In the genomic region with DNA sequence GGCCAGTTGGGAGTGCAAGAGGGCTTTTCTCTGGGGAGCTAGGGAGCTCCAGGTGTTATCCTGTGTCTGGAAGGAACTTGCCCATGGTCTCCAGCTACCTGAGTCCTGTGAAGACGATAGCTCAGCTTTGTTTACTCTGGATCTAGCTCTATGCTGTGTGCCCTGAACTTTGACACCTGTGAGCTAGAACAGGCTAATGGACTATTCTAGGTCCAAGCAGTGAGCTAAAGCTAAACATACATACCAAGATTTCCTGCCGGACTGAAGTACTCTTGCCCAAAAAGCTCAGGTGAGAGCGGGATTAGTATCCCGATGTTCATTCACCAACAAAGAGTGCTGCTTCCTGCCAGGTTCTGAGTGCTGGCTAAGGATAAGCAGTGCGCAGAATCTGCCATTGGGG, we compare ENCODE assay signal across 16 mouse cellular contexts. TPM values are rescaled to one million over a fixed set of nuclear protein-coding genes. Genes with fewer than 3 reads are reported as not detected.
DNase-seq lines count a peak whose midpoint lies in the region; ATAC-seq and TF ChIP-seq lines count a peak whose summit lies in the region.
"Had no signal": no experiment of that assay in that cellular context is flagged by ENCODE, and none has a peak within 500 bp of the region (broad histone marks: within the 10 kb centered on the region; RNA-seq: fewer than 3 reads in every experiment).

No protein-coding gene starts in this region.

- H3K27ac ChIP-seq in heart, embryonic 11.5 days (ENCODE audit: low read depth, low read length), result peak overlapping the region; percentile 84; the same call in 1 of the 2 replicates
- H3K27ac ChIP-seq in kidney, embryonic 15.5 days, result peak overlapping the region; percentile 89
- peak overlapping the region; percentile 74 for H3K27ac ChIP-seq in lung, embryonic 16.5 days (ENCODE audit: low read length)
- H3K27ac ChIP-seq in stomach, postnatal 0 days (replicated peaks), result peak overlapping the region; percentile 30; the same call in 1 of the 2 replicates
- H3K27ac ChIP-seq: hindbrain, embryonic 12.5 days; midbrain, embryonic 15.5 days had no signal

- H3K4me3 ChIP-seq in heart, embryonic 11.5 days (ENCODE audit: low read depth, low read length), result no peak overlapping the region
- no peak overlapping the region for H3K4me3 ChIP-seq in kidney, embryonic 15.5 days (replicated peaks)
- H3K4me3 ChIP-seq in lung, embryonic 16.5 days (ENCODE audit: low read length), result no peak overlapping the region
- no peak overlapping the region for H3K4me3 ChIP-seq in stomach, postnatal 0 days (ENCODE audit: low read depth, low read length)
- H3K4me3 ChIP-seq: hindbrain, embryonic 12.5 days; midbrain, embryonic 15.5 days had no signal

- no peaks in the 10 kb centered on the region for H3K9me3 ChIP-seq in heart, embryonic 11.5 days (replicated peaks; ENCODE audit: control insufficient read depth, low read length)
- H3K9me3 ChIP-seq in kidney, embryonic 15.5 days (replicated peaks), result no peaks in the 10 kb centered on the region
- H3K9me3 ChIP-seq in lung, embryonic 16.5 days (ENCODE audit: control insufficient read depth, low read length), result no peaks in the 10 kb centered on the region
- H3K9me3 ChIP-seq in stomach, postnatal 0 days (ENCODE audit: control insufficient read depth, low read length), result no peaks in the 10 kb centered on the region
- H3K9me3 ChIP-seq: hindbrain, embryonic 12.5 days; midbrain, embryonic 15.5 days had no signal

- no peak overlapping the region for H3K9ac ChIP-seq in heart, embryonic 11.5 days (ENCODE audit: low read depth, low read length)
- H3K9ac ChIP-seq in kidney, embryonic 15.5 days, result no peak overlapping the region
- peak overlapping the region; percentile 9; the same call in 1 of the 2 replicates for H3K9ac ChIP-seq in lung, embryonic 16.5 days (ENCODE audit: low read length)
- no peak overlapping the region for H3K9ac ChIP-seq in stomach, postnatal 0 days (ENCODE audit: low read length)
- H3K9ac ChIP-seq: hindbrain, embryonic 12.5 days; midbrain, embryonic 15.5 days had no signal

- no peak overlapping the region for H3K4me2 ChIP-seq in heart, embryonic 11.5 days
- H3K4me2 ChIP-seq in kidney, embryonic 15.5 days, result no peak overlapping the region
- no peak overlapping the region for H3K4me2 ChIP-seq in lung, embryonic 16.5 days (ENCODE audit: low read depth, low read length)
- no peak overlapping the region for H3K4me2 ChIP-seq in stomach, postnatal 0 days (replicated peaks; ENCODE audit: low read depth)
- H3K4me2 ChIP-seq: hindbrain, embryonic 12.5 days; midbrain, embryonic 15.5 days had no signal

- peaks cover 38% of the 10 kb centered on the region for H3K36me3 ChIP-seq in heart, embryonic 11.5 days (ENCODE audit: control insufficient read depth, insufficient read depth, low read length)
- H3K36me3 ChIP-seq in kidney, embryonic 15.5 days, result peaks cover 84% of the 10 kb centered on the region
- H3K36me3 ChIP-seq in lung, embryonic 16.5 days (ENCODE audit: control insufficient read depth, insufficient read depth, low read length), result peaks cover 50% of the 10 kb centered on the region
- H3K36me3 ChIP-seq in stomach, postnatal 0 days (ENCODE audit: control insufficient read depth, insufficient read depth, low read length), result peaks cover 38% of the 10 kb centered on the region

- ATAC-seq in heart, embryonic 11.5 days (replicated peaks; ENCODE audit: insufficient number of reproducible peaks, low FRiP score, low TSS enrichment), result no peak
- ATAC-seq in kidney, embryonic 15.5 days (replicated peaks; ENCODE audit: low FRiP score), result no peak
- no peak for ATAC-seq in lung, embryonic 16.5 days (ENCODE audit: low read depth)
- no peak for ATAC-seq in stomach, postnatal 0 days (ENCODE audit: low FRiP score, low TSS enrichment)
- ATAC-seq: midbrain, embryonic 15.5 days had no signal

- no peaks in the 10 kb centered on the region for H3K27me3 ChIP-seq in heart, embryonic 11.5 days (ENCODE audit: control insufficient read depth, insufficient read depth, low read length)
- no peaks in the 10 kb centered on the region for H3K27me3 ChIP-seq in kidney, embryonic 15.5 days
- H3K27me3 ChIP-seq in lung, embryonic 16.5 days (ENCODE audit: control insufficient read depth, insufficient read depth, low read depth, low read length), result no peaks in the 10 kb centered on the region
- H3K27me3 ChIP-seq in stomach, postnatal 0 days (ENCODE audit: control insufficient read depth, insufficient read depth, low read length), result no peaks in the 10 kb centered on the region
- H3K27me3 ChIP-seq: hindbrain, embryonic 12.5 days; midbrain, embryonic 15.5 days had no signal

- TF ChIP-seq CTCF in stomach, postnatal 0 days (IDR thresholded peaks at IDR 0.05; ENCODE audit: low read depth), result no peak

- WGBS in heart, embryonic 11.5 days (ENCODE audit: insufficient replicate concordance), result 81% methylated on average over 5 of the region's 5 CpGs
- WGBS in kidney, embryonic 15.5 days, result 82% methylated on average over 5 of the region's 5 CpGs
- 67% methylated on average over 5 of the region's 5 CpGs for WGBS in lung, embryonic 16.5 days
- 61% methylated on average over 5 of the region's 5 CpGs for WGBS in stomach, postnatal 0 days

- TF ChIP-seq EP300 in stomach, postnatal 0 days (optimal IDR thresholded peaks at IDR 0.05), result no peak

- H3K4me1 ChIP-seq in heart, embryonic 11.5 days (ENCODE audit: control insufficient read depth, insufficient read depth, low read length), result peaks cover 30% of the 10 kb centered on the region
- H3K4me1 ChIP-seq in kidney, embryonic 15.5 days, result peaks cover 27% of the 10 kb centered on the region
- H3K4me1 ChIP-seq in lung, embryonic 16.5 days (replicated peaks; ENCODE audit: control insufficient read depth, insufficient read depth, low read length), result peaks cover 20% of the 10 kb centered on the region
- 0 out of 2 replicates have a peak, but pooled peaks cover under 1% of the 10 kb centered on the region for H3K4me1 ChIP-seq in stomach, postnatal 0 days (replicated peaks; ENCODE audit: control insufficient read depth, insufficient read depth)
- H3K4me1 ChIP-seq: hindbrain, embryonic 12.5 days; midbrain, embryonic 15.5 days had no signal

- no peak for DNase-seq in heart, postnatal 4 days
- DNase-seq in kidney, adult 8-10 months, result no peak
- no peak for DNase-seq in lung, postnatal 4 days
- no peak for DNase-seq in stomach, postnatal 0 days (ENCODE audit: low spot score)
- DNase-seq in urinary bladder, postnatal 25 days (ENCODE audit: low spot score), result no peak
- DNase-seq: B cell, adult 2 months; cerebellum, postnatal 14 days had no signal

RNA-seq across cellular contexts. Expression of a gene that starts 9.5 kb away (rescaled TPM):
- 33.0 and 39.4 TPM in 2 replicates for polyA plus RNA-seq in heart, embryonic 11.5 days (2014; fragmentation: Nextera tagmentation; extraction: Ambion mirVana)
- total RNA-seq in heart, postnatal 4 days (2021), result 100 to 1,000 TPM; 214 to 232 TPM
- polyA plus RNA-seq in kidney, embryonic 15.5 days (2015; fragmentation: Nextera tagmentation; extraction: Ambion mirVana), result 48.1 and 49.4 TPM in 2 replicates
- 33.0 and 34.4 TPM in 2 replicates for polyA plus RNA-seq in lung, embryonic 16.5 days (2015; fragmentation: Nextera tagmentation; extraction: Ambion mirVana)
- polyA plus RNA-seq in stomach, postnatal 0 days (2015; fragmentation: Nextera tagmentation; extraction: Ambion mirVana), result 17.6 and 19.5 TPM in 2 replicates

RNA-seq across cellular contexts. Expression of a gene that starts 15.9 kb away (rescaled TPM):
- not detected in 2 replicates for polyA plus RNA-seq in heart, embryonic 11.5 days (2014; fragmentation: Nextera tagmentation; extraction: Ambion mirVana)
- not detected for total RNA-seq in heart, postnatal 4 days (2021)
- polyA plus RNA-seq in kidney, embryonic 15.5 days (2015; fragmentation: Nextera tagmentation; extraction: Ambion mirVana), result not detected in 2 replicates
- not detected in 2 replicates for polyA plus RNA-seq in lung, embryonic 16.5 days (2015; fragmentation: Nextera tagmentation; extraction: Ambion mirVana)
- polyA plus RNA-seq in stomach, postnatal 0 days (2015; fragmentation: Nextera tagmentation; extraction: Ambion mirVana), result 0.08 and 0.17 TPM in 2 replicates
- total RNA-seq: adrenal gland, postnatal 14 days had no signal
- polyA plus RNA-seq: embryonic facial prominence, embryonic 11.5 days; forebrain, embryonic 11.5 days; hindbrain, embryonic 12.5 days; neural tube, embryonic 14.5 days had no signal

RNA-seq across cellular contexts. Expression of a gene that starts 22.7 kb away (rescaled TPM):
- 66.7 and 71.0 TPM in 2 replicates for polyA plus RNA-seq in heart, embryonic 11.5 days (2014; fragmentation: Nextera tagmentation; extraction: Ambion mirVana)
- total RNA-seq in heart, postnatal 4 days (2021), result 100 to 1,000 TPM; 100 to 104 TPM
- polyA plus RNA-seq in kidney, embryonic 15.5 days (2015; fragmentation: Nextera tagmentation; extraction: Ambion mirVana), result 93.6 and 105 TPM in 2 replicates
- 145 and 147 TPM in 2 replicates for polyA plus RNA-seq in lung, embryonic 16.5 days (2015; fragmentation: Nextera tagmentation; extraction: Ambion mirVana)
- 176 and 186 TPM in 2 replicates for polyA plus RNA-seq in stomach, postnatal 0 days (2015; fragmentation: Nextera tagmentation; extraction: Ambion mirVana)

RNA-seq across cellular contexts. Expression of a gene that starts 32.4 kb away (rescaled TPM):
- polyA plus RNA-seq in heart, embryonic 11.5 days (2014; fragmentation: Nextera tagmentation; extraction: Ambion mirVana), result 0.27 TPM in 2 replicates
- under 1 TPM; 0.09 to 0.12 TPM for total RNA-seq in heart, postnatal 4 days (2021)
- polyA plus RNA-seq in kidney, embryonic 15.5 days (2015; fragmentation: Nextera tagmentation; extraction: Ambion mirVana), result 0.08 and 0.09 TPM in 2 replicates
- 0.11 and 0.16 TPM in 2 replicates for polyA plus RNA-seq in lung, embryonic 16.5 days (2015; fragmentation: Nextera tagmentation; extraction: Ambion mirVana)
- polyA plus RNA-seq in stomach, postnatal 0 days (2015; fragmentation: Nextera tagmentation; extraction: Ambion mirVana), result 0.06 and 0.07 TPM in 2 replicates
- total RNA-seq: adrenal gland, postnatal 14 days had no signal
- polyA plus RNA-seq: embryonic facial prominence, embryonic 11.5 days had no signal

RNA-seq across cellular contexts. Expression of a gene that starts 34.8 kb away (rescaled TPM):
- 35.5 and 37.2 TPM in 2 replicates for polyA plus RNA-seq in heart, embryonic 11.5 days (2014; fragmentation: Nextera tagmentation; extraction: Ambion mirVana)
- total RNA-seq in heart, postnatal 4 days (2021), result 10 to 100 TPM; 52.4 to 53.4 TPM
- polyA plus RNA-seq in kidney, embryonic 15.5 days (2015; fragmentation: Nextera tagmentation; extraction: Ambion mirVana), result 77.5 and 89.7 TPM in 2 replicates
- polyA plus RNA-seq in lung, embryonic 16.5 days (2015; fragmentation: Nextera tagmentation; extraction: Ambion mirVana), result 66.5 and 71.7 TPM in 2 replicates
- polyA plus RNA-seq in stomach, postnatal 0 days (2015; fragmentation: Nextera tagmentation; extraction: Ambion mirVana), result 19.1 and 20.8 TPM in 2 replicates

Comparison
In these comparisons a context has a peak if more than half of its experiments do, and no peak if none do; other contexts are left out.
1. H3K27ac ChIP-seq: peak in every context shown above with its lines; median percentile 89 in kidney, embryonic 15.5 days; 84 in heart, embryonic 11.5 days; 74 in lung, embryonic 16.5 days; 30 in stomach, postnatal 0 days.